Mouse (Mus musculus) embryo, embryonic 10 days (tissue): ENCODE results near the gene Klk13.
"Not testable (repeated sequence)": the region's sequence is repeated elsewhere in the genome, so short reads cannot be mapped to it uniquely, and the experiment has no call there.

Experiments
- DNase-seq: peaks from one replicate; pipeline ENCODE4 v3.0.0-alpha.2; 2015; ENCODE audit warnings: low spot score

Klk13 gene

GRCm38 (mm10) chr7:43712267-43712666 is at the start of gene Klk13:
Gene Klk13, plus strand, starts transcription at chr7:43712567.
- no peak for DNase-seq

GRCm38 (mm10) chr7:43662804-43663203 is 49.6 kb upstream of the Klk13 start:
- no peak for DNase-seq

DNA sequence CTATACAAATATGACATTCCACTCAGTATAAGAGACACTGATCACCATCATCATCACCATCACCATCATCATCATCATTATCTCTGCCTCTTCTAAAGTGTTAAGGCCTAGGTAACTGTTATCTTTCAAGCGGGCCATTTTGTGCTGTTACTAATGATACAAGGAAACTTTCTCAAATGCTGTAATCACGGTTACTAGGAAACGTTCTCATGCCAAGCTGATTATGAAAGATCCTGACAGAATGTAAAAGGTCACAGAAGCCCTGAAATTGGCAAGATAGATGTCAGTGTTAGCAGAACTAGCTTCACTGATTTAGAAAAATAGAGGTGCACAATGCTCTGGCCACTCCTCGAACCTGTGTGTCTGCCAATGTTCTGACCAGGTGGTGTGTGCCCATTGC is 45.1 kb upstream of the Klk13 start:
- not testable (repeated sequence) for DNase-seq

DNA sequence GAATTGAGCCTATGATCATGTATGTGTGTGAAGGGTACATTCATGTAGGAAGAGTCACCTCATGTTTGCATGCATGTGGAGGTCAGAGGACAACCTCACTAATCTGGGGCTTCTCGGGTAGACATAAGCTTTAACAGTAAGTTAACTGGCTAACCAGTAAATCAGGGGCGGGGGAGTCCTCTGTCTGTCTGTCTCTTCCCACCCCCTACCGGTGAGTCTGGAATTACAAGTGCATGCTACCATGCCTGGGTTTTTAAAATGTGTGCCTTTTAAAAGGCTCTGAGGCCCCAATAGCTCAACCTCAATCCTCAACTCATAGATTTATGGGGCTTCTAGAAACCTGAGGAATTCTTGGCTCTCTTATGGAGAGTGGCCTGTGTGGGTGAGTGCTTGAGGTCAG is 43.8 kb upstream of the Klk13 start:
- peak; percentile 31 for DNase-seq

DNA sequence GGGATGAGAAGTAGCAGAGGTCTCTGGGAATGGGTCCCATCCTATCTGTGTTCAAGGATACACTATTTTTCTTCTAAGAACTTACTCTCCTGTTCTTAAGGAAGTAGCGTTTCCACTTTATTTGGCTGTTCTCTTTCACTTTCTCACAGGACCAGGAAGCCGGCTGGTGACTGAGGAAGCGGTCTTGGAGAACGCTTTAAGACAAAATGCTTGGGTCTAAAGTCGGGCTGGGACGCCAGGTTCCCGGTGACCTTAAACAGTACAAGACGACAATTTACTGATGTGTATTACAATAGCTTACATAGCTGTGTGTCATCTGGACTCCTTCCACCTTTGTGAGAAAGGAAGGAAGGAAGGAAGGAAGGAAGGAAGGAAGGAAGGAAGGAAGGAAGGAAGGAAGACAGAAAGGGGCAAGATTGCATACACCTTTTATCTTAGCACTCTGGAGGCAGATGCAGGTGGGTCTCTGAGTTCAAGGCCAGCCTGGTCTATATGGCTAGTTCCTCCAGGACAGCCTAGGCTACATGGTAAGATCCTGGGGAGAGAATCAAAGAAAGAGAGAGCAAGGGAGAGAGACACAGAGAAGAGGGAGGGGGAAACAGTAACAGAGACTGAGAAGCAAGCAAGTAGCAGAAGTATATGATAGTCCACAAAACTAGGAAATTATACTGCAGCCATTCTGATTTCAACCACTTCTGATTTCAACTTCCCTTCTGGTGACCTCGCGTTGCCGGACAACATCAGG is 41.1 kb upstream of the Klk13 start:
- no peak for DNase-seq

- DNase-seq = peak; percentile 93
Observed at GRCm38 (mm10) chr7:43671809-43672580, 40.4 kb upstream of the Klk13 start, which contains the start of gene Ctu1. Gene Ctu1, plus strand, starts transcription at chr7:43672016.

GRCm38 (mm10) chr7:43672581-43673260 is 39.6 kb upstream of the Klk13 start:
- peak; percentile 17 for DNase-seq

DNA sequence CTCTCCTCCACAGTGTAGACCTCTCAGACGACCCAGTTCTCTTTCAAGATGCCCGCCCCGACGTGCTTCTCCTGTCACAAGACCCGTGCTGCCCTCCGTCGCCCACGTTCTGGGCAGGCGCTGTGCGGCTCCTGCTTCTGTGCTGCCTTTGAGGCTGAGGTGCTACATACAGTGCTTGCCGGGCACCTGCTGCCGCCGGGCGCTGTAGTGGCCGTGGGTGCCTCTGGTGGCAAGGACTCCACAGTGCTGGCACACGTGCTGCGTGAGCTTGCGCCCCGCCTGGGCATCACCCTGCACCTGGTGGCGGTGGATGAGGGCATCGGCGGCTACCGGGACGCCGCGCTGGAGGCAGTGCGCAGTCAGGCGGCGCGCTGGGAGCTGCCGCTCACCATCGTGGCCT is 37.3 kb upstream of the Klk13 start:
- no peak for DNase-seq

DNA sequence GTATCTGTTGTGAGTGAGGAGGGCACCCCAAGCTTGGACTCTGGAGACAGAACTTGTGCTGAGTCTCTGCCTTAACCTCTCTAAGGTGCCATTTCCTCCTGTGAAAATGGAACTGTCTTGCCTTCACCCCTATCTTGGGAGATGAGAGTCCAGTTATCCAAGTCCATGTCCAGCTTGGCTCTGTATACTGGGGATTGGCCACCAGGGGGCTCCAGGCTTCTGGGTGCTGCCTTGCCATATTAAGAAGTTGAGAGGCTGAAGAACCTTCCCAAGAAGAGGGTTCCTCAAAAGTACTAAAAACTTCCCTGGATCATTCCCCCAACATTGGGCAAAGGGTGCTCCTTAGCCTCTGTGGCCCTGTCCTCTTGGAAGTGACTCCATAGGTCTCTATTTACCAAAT is 33.9 kb upstream of the Klk13 start:
- no peak for DNase-seq

- peak; percentile 79 for DNase-seq
Observed at GRCm38 (mm10) chr7:43680960-43681359, 31.4 kb upstream of the Klk13 start.

GRCm38 (mm10) chr7:43682511-43682910 is 29.9 kb upstream of the Klk13 start:
- DNase-seq = peak; percentile 26

DNA sequence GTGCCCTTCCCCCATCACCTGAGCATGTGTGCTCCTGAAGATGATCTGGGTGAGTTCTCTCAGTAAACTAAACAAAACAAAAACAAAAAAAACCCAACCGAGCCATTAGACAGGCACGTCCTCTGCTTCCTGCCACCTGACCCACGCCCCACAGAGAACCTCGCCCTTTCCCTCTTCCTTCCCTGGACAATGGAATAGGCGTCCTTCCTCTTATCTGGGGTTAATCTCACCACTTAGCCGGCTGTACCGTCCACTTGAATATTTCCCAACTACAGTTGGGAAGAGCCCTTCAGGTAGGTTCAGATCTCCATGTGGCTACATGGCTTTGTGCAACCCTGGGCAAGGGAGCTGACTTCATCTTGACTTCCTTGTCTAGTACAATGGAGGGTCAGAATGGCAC is 27.3 kb upstream of the Klk13 start:
- no peak for DNase-seq

DNA sequence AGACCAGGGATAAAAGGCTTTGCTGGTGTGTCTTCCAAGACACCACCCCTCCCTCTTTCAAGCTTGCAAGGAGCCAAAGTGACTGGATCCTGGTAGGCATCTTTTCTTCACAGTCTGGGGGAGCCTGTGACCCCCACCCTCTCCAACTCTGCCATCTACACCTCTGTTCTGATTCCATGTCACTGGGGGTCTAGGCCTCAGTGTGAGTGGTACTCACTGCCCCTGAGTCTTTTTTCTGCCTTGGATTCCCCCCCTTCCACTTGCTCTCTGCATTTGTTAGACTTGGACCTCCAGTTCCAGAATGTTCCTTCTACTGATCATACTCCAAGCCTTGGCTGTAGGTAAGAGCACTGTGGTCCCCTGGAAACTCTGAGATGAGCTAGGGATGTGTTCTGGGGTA is 22.2 kb upstream of the Klk13 start, which contains the start of gene Klk14:
Gene Klk14 (plus strand): TSS at position 301 of the 400 bp plus-strand sequence.
- DNase-seq = no peak

- DNase-seq = no peak
Observed at GRCm38 (mm10) chr7:43710031-43710430, 2.3 kb upstream of the Klk13 start.

DNA sequence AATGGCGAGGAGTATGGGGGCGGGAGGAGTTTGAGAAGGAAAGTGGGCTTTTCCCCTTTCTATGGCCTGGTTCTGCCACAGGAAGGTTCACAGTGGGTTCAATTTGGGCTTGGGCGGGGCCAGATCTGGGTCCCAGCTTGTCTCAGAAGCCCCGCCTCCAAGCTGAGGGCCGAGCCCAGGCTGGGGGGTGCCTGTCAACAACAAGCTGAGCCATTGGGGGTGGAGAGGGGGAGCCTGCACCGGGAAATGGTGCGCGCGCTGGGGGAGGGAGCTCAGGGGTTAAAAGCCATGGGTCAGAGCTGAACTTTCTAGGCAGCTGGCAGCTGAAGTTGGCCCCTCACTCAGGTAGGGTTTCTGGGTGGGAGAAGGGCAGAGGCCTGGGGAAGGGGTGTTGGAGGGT is 550 bp downstream of the Klk13 start:
- no peak for DNase-seq

GRCm38 (mm10) chr7:43713741-43714351 is 1.5 kb downstream of the Klk13 start:
- DNase-seq = peak; percentile 3

DNA sequence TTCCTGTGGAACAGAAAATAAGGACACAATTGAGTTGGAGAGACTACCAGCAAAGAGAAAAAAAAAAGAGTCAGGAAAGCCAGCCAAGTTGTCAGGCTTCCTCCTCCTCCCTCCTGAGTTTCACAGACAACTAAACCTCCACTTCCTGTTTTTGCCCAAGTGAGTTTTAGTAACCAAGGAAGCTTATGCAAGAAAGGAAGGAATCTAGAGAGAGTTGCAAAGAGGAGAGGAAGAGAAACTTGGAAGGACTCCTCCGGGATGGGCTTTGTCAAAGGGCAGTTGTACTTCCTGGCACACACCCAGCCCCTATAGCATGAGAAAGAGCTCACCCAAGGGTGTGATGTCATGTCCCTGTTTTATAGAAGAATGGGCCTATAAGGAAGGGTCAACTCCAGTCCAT is 35.4 kb downstream of the Klk13 start:
- no peak for DNase-seq

DNA sequence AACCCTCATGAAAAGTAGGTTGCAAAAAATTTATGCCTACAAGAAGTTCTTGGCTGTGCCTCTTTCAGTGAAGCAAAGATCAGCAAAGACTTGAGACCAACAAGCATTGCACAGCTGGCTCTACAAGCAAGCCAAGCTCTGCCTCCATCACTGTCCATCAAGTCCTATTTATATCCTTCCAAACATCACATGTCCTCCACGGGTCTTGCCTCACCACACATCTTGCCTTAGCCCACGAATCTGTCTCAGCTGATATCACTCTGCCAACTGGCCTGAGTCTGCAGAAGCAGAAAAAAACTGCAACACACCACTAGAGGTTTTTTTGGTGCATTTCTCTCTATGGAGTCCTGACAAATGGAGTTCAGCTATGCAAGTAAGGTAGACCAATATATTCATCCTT is 40.4 kb downstream of the Klk13 start:
- no peak for DNase-seq

GRCm38 (mm10) chr7:43766484-43766883 is 54.1 kb downstream of the Klk13 start:
- DNase-seq = peak; percentile 21

- no peak for DNase-seq
Observed at GRCm38 (mm10) chr7:43768597-43768996, 56.2 kb downstream of the Klk13 start, which contains the start of gene Klk12. Gene Klk12, plus strand, starts transcription at chr7:43768897.

DNA sequence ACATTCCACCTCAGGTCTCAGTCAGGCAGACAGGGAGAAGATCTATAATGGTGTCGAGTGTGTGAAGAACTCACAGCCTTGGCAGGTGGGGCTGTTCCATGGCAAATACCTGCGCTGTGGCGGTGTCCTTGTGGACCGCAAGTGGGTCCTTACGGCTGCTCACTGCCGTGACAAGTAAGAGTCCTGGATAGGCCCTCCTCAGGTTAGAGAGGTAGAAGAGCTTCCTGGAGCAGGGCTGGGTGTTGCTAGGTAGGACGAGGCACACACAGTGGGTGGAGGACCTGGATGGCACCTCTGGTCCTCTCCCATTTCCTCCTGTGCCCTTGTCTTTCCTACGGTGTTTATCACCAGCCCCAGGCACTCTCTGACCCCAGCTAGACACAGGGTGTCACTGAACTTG is 57.3 kb downstream of the Klk13 start:
- no peak for DNase-seq

GRCm38 (mm10) chr7:43770701-43771100 is 58.3 kb downstream of the Klk13 start:
- no peak for DNase-seq
